Comparison of ENCODE assay signal across 11 mouse cellular contexts in the genomic region with DNA sequence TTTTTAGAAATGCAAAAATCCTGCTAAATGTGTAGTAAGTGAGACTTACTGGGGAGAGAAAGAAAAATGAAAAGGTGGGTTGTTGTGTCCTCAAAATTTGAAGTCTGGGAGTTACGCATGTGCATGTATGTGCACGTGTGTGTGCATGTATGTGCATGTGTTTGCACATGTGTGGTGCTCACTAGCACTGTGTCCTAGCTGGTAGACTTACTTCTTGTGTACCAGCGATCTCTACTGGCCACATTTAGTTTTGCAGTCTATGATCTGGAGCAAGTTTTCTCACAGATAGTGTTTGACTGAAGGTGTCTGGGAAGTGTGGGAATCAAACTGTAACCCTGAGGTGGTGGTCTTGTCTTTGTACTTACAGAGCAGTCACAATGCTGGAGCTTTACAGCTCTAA. TPM values are rescaled to one million over a fixed set of nuclear protein-coding genes. Genes with fewer than 3 reads are reported as not detected.
DNase-seq lines count a peak whose midpoint lies in the region; ATAC-seq and TF ChIP-seq lines count a peak whose summit lies in the region.
"Had no signal": no experiment of that assay in that cellular context is flagged by ENCODE, and none has a peak within 500 bp of the region (broad histone marks: within the 10 kb centered on the region; RNA-seq: fewer than 3 reads in every experiment).

No protein-coding gene starts in this region.

- no peaks in the 10 kb centered on the region for H3K4me1 ChIP-seq in heart, embryonic 12.5 days (replicated peaks)
- H3K4me1 ChIP-seq in embryonic facial prominence, embryonic 10.5 days = peaks cover 2% of the 10 kb centered on the region; the same call in 1 of the 2 replicates
- no peaks in the 10 kb centered on the region for H3K4me1 ChIP-seq in neural tube, embryonic 11.5 days (ENCODE audit: control insufficient read depth, insufficient read depth, low read length)
- H3K4me1 ChIP-seq: embryonic facial prominence, embryonic 12.5 days had no signal

- no peak overlapping the region for H3K27ac ChIP-seq in heart, embryonic 12.5 days (ENCODE audit: poor library complexity, severe bottlenecking)
- H3K27ac ChIP-seq in embryonic facial prominence, embryonic 10.5 days (replicated peaks) = no peak overlapping the region
- no peak overlapping the region for H3K27ac ChIP-seq in neural tube, embryonic 11.5 days (ENCODE audit: low read depth, low read length)
- H3K27ac ChIP-seq: embryonic facial prominence, embryonic 12.5 days had no signal

- H3K4me3 ChIP-seq in heart, embryonic 12.5 days = no peak overlapping the region
- no peak overlapping the region for H3K4me3 ChIP-seq in C2C12 (ENCODE audit: insufficient read depth, poor library complexity, severe bottlenecking)
- no peak overlapping the region for H3K4me3 ChIP-seq in embryonic facial prominence, embryonic 10.5 days
- H3K4me3 ChIP-seq in neural tube, embryonic 11.5 days (ENCODE audit: low read depth, low read length) = no peak overlapping the region
- H3K4me3 ChIP-seq: embryonic facial prominence, embryonic 12.5 days had no signal

- no peak overlapping the region for H3K9ac ChIP-seq in heart, embryonic 12.5 days
- H3K9ac ChIP-seq in neural tube, embryonic 11.5 days (ENCODE audit: low read length) = no peak overlapping the region
- H3K9ac ChIP-seq: embryonic facial prominence, embryonic 12.5 days had no signal

- no peaks in the 10 kb centered on the region for H3K9me3 ChIP-seq in heart, embryonic 12.5 days (replicated peaks)
- H3K9me3 ChIP-seq in embryonic facial prominence, embryonic 10.5 days = no peaks in the 10 kb centered on the region
- H3K9me3 ChIP-seq in neural tube, embryonic 11.5 days (ENCODE audit: control insufficient read depth, low read length) = no peaks in the 10 kb centered on the region
- H3K9me3 ChIP-seq: embryonic facial prominence, embryonic 12.5 days had no signal

- no peaks in the 10 kb centered on the region for H3K79me2 ChIP-seq in C2C12 (ENCODE audit: control insufficient read depth, insufficient read depth)

- WGBS in heart, embryonic 12.5 days = 30% methylated on average over 3 of the region's 3 CpGs
- 35% methylated on average over 3 of the region's 3 CpGs for WGBS in embryonic facial prominence, embryonic 10.5 days
- WGBS in large intestine, adult 2 months = 24% methylated on average over 3 of the region's 3 CpGs
- 31% methylated on average over 3 of the region's 3 CpGs for WGBS in neural tube, embryonic 11.5 days

- no peaks in the 10 kb centered on the region for H3K36me3 ChIP-seq in heart, embryonic 12.5 days
- H3K36me3 ChIP-seq in C2C12 (ENCODE audit: control insufficient read depth, insufficient read depth) = no peaks in the 10 kb centered on the region
- no peaks in the 10 kb centered on the region for H3K36me3 ChIP-seq in embryonic facial prominence, embryonic 10.5 days (replicated peaks)
- no peaks in the 10 kb centered on the region for H3K36me3 ChIP-seq in neural tube, embryonic 11.5 days (ENCODE audit: control insufficient read depth, insufficient read depth, low read length)
- H3K36me3 ChIP-seq: embryonic facial prominence, embryonic 12.5 days had no signal

- peak; percentile 10 for DNase-seq in heart, adult 8-10 months (ENCODE audit: low spot score)
- DNase-seq in adrenal gland, adult 8-10 months = peak; percentile 6
- DNase-seq in embryonic facial prominence, embryonic 10.5 days (ENCODE audit: low spot score) = peak; percentile 25
- peak; percentile 0 for DNase-seq in large intestine, adult 2 months (ENCODE audit: low read depth, low spot score)
- peak; percentile 20 for DNase-seq in neural tube, embryonic 11.5 days (ENCODE audit: low spot score)
- DNase-seq in testis, postnatal 10 days (ENCODE audit: low spot score) = no peak

- H3K4me2 ChIP-seq in heart, embryonic 12.5 days = no peak overlapping the region
- no peak overlapping the region for H3K4me2 ChIP-seq in neural tube, embryonic 11.5 days (ENCODE audit: low read depth)
- H3K4me2 ChIP-seq: embryonic facial prominence, embryonic 12.5 days had no signal

- H3K27me3 ChIP-seq in heart, embryonic 12.5 days (replicated peaks) = 0 out of 2 replicates have a peak, but pooled peaks cover 6% of the 10 kb centered on the region
- no peaks in the 10 kb centered on the region for H3K27me3 ChIP-seq in C2C12 (ENCODE audit: control insufficient read depth, insufficient read depth, insufficient read length)
- H3K27me3 ChIP-seq in embryonic facial prominence, embryonic 10.5 days (replicated peaks; ENCODE audit: low read depth, poor library complexity, severe bottlenecking) = no peaks in the 10 kb centered on the region
- no peaks in the 10 kb centered on the region for H3K27me3 ChIP-seq in neural tube, embryonic 11.5 days (ENCODE audit: control insufficient read depth, insufficient read depth, low read length)
- H3K27me3 ChIP-seq: embryonic facial prominence, embryonic 12.5 days had no signal

- H3ac ChIP-seq in C2C12 (ENCODE audit: control insufficient read depth, insufficient read length, low read depth) = no peak overlapping the region

- ATAC-seq in heart, embryonic 12.5 days (ENCODE audit: insufficient number of reproducible peaks, low FRiP score) = no peak
- ATAC-seq in neural tube, embryonic 11.5 days (ENCODE audit: insufficient read depth, low FRiP score, low TSS enrichment) = no peak

- TF ChIP-seq CTCF in C2C12 (IDR thresholded peaks at IDR 0.05; ENCODE audit: control insufficient read depth, insufficient read depth, insufficient read length) = peak; percentile 33

- H3K79me3 ChIP-seq in C2C12 (ENCODE audit: low read depth) = no peaks in the 10 kb centered on the region

TF ChIP-seq in C2C12, 6 proteins besides CTCF, POLR2A, EP300 and RAD21:
- TF ChIP-seq CEBPB (IDR thresholded peaks at IDR 0.05; ENCODE audit: low read depth) (no peak), MYOD1 (IDR thresholded peaks at IDR 0.05; ENCODE audit: control insufficient read depth, insufficient read length, low read depth) (no peak), USF1 (IDR thresholded peaks at IDR 0.05; ENCODE audit: low read depth) (no peak), FOSL1 (IDR thresholded peaks at IDR 0.05; ENCODE audit: insufficient read depth, low read length, poor library complexity, severe bottlenecking) (no peak), MAX (IDR thresholded peaks at IDR 0.05) (no peak), MYOG (IDR thresholded peaks at IDR 0.05; ENCODE audit: control insufficient read depth, extremely low read depth, insufficient read length) (no peak)

RNA-seq across cellular contexts. Expression of a gene that starts 14.2 kb away (rescaled TPM):
- total RNA-seq in heart, adult 8-10 months (2022) = not detected
- not detected in 2 replicates for polyA plus RNA-seq in heart, embryonic 12.5 days (2016; fragmentation: Nextera tagmentation; extraction: Ambion mirVana)
- 0.01 TPM for polyA plus RNA-seq in C2C12 (2012; fragmentation: generic; extraction: Trizol)
- total RNA-seq in adrenal gland, adult 8-10 months (2022) = not detected
- polyA plus RNA-seq in embryonic facial prominence, embryonic 10.5 days (2016; fragmentation: Nextera tagmentation; extraction: Ambion mirVana) = not detected in 2 replicates
- not detected in 2 replicates for polyA plus RNA-seq in large intestine, adult 2 months (2012; rRNA removed)
- not detected in 2 replicates for polyA plus RNA-seq in neural tube, embryonic 11.5 days (2014; fragmentation: Nextera tagmentation; extraction: Ambion mirVana)
- polyA plus RNA-seq: embryonic facial prominence, embryonic 12.5 days; liver, embryonic 16.5 days had no signal

RNA-seq across cellular contexts. Expression of a gene that starts 15.8 kb away (rescaled TPM):
- total RNA-seq in heart, adult 8-10 months (2022) = not detected
- polyA plus RNA-seq in heart, embryonic 12.5 days (2016; fragmentation: Nextera tagmentation; extraction: Ambion mirVana) = not detected in 2 replicates
- not detected for polyA plus RNA-seq in C2C12 (2012; fragmentation: generic; extraction: Trizol)
- total RNA-seq in adrenal gland, adult 8-10 months (2022) = not detected
- polyA plus RNA-seq in embryonic facial prominence, embryonic 10.5 days (2016; fragmentation: Nextera tagmentation; extraction: Ambion mirVana) = not detected in 2 replicates
- not detected in 2 replicates for polyA plus RNA-seq in large intestine, adult 2 months (2012; rRNA removed)
- not detected in 2 replicates for polyA plus RNA-seq in neural tube, embryonic 11.5 days (2014; fragmentation: Nextera tagmentation; extraction: Ambion mirVana)
- polyA plus RNA-seq: embryonic facial prominence, embryonic 12.5 days; liver, embryonic 16.5 days; testis, adult 2 months had no signal

RNA-seq across cellular contexts. Expression of a gene that starts 18.9 kb away (rescaled TPM):
- 1 to 10 TPM; 1.4 to 2.0 (median 1.8) TPM for total RNA-seq in heart, adult 8-10 months (2022)
- polyA plus RNA-seq in heart, embryonic 12.5 days (2016; fragmentation: Nextera tagmentation; extraction: Ambion mirVana) = 0.33 TPM in 2 replicates
- polyA plus RNA-seq in C2C12 (2012; fragmentation: generic; extraction: Trizol) = 0.25 TPM
- 1 to 10 TPM; 2.3 to 4.0 (median 2.9) TPM for total RNA-seq in adrenal gland, adult 8-10 months (2022)
- 0.64 and 0.85 TPM in 2 replicates for polyA plus RNA-seq in embryonic facial prominence, embryonic 10.5 days (2016; fragmentation: Nextera tagmentation; extraction: Ambion mirVana)
- 0.14 and 0.16 TPM in 2 replicates for polyA plus RNA-seq in large intestine, adult 2 months (2012; rRNA removed)
- polyA plus RNA-seq in neural tube, embryonic 11.5 days (2014; fragmentation: Nextera tagmentation; extraction: Ambion mirVana) = 0.31 and 0.43 TPM in 2 replicates
- polyA plus RNA-seq: testis, adult 2 months had no signal

RNA-seq across cellular contexts. Expression of a gene that starts 31.6 kb away (rescaled TPM):
- not detected for total RNA-seq in heart, adult 8-10 months (2022)
- polyA plus RNA-seq in heart, embryonic 12.5 days (2016; fragmentation: Nextera tagmentation; extraction: Ambion mirVana) = not detected in 2 replicates
- polyA plus RNA-seq in C2C12 (2012; fragmentation: generic; extraction: Trizol) = not detected
- total RNA-seq in adrenal gland, adult 8-10 months (2022) = not detected
- polyA plus RNA-seq in embryonic facial prominence, embryonic 10.5 days (2016; fragmentation: Nextera tagmentation; extraction: Ambion mirVana) = not detected in 2 replicates
- polyA plus RNA-seq in large intestine, adult 2 months (2012; rRNA removed) = not detected in 2 replicates
- not detected in 2 replicates for polyA plus RNA-seq in neural tube, embryonic 11.5 days (2014; fragmentation: Nextera tagmentation; extraction: Ambion mirVana)
- polyA plus RNA-seq: embryonic facial prominence, embryonic 12.5 days; liver, embryonic 16.5 days; testis, adult 2 months had no signal

RNA-seq across cellular contexts. Expression of a gene that starts 59.0 kb away (rescaled TPM):
- 10 to 100 TPM; 13.6 to 15.5 (median 14.8) TPM for total RNA-seq in heart, adult 8-10 months (2022)
- 95.4 and 97.7 TPM in 2 replicates for polyA plus RNA-seq in heart, embryonic 12.5 days (2016; fragmentation: Nextera tagmentation; extraction: Ambion mirVana)
- polyA plus RNA-seq in C2C12 (2012; fragmentation: generic; extraction: Trizol) = 7.5 TPM
- 10 to 100 TPM; 18.0 to 21.8 (median 20.2) TPM for total RNA-seq in adrenal gland, adult 8-10 months (2022)
- 267 TPM in 2 replicates for polyA plus RNA-seq in embryonic facial prominence, embryonic 10.5 days (2016; fragmentation: Nextera tagmentation; extraction: Ambion mirVana)
- 10.4 and 11.2 TPM in 2 replicates for polyA plus RNA-seq in large intestine, adult 2 months (2012; rRNA removed)
- 290 and 302 TPM in 2 replicates for polyA plus RNA-seq in neural tube, embryonic 11.5 days (2014; fragmentation: Nextera tagmentation; extraction: Ambion mirVana)
